Mouse (Mus musculus): ENCODE data around the gene Ank. TPM values are rescaled to one million over a fixed set of nuclear protein-coding genes. Genes with fewer than 3 reads are reported as not detected.

The Ank gene
- polyA plus RNA-seq, 1 experiment from 2014 or later = 16.2 TPM

- ATAC-seq (ENCODE audit: low FRiP score, low TSS enrichment) (peak; percentile 74), DNase-seq (ENCODE audit: low spot score) (peak; percentile 59)
- Histone ChIP-seq H3K27me3 (ENCODE audit: control insufficient read depth, insufficient read depth, low read length) (no peaks in the 10 kb centered on the region), H3K4me1 (replicated peaks; ENCODE audit: control insufficient read depth, insufficient read depth) (no peaks in the 10 kb centered on the region), H3K9ac (ENCODE audit: low read length) (no peak overlapping the region), H3K27ac (replicated peaks) (no peak overlapping the region), H3K9me3 (ENCODE audit: control insufficient read depth, low read length) (no peaks in the 10 kb centered on the region), H3K36me3 (ENCODE audit: control insufficient read depth, insufficient read depth, low read length) (peaks cover 4% of the 10 kb centered on the region), H3K4me2 (replicated peaks; ENCODE audit: low read depth) (no peak overlapping the region), H3K4me3 (ENCODE audit: low read depth, low read length) (no peak overlapping the region)
- 42% methylated on average over 6 of the region's 6 CpGs for WGBS
- TF ChIP-seq EP300 (optimal IDR thresholded peaks at IDR 0.05) (no peak), CTCF (IDR thresholded peaks at IDR 0.05; ENCODE audit: low read depth) (peak; percentile 92)
Observed at GRCm38 (mm10) chr15:27612533-27613221, 146.2 kb downstream of the Ank start.

- Histone ChIP-seq H3K27ac (replicated peaks) (no peak overlapping the region), H3K27me3 (ENCODE audit: control insufficient read depth, insufficient read depth, low read length) (no peaks in the 10 kb centered on the region), H3K9me3 (ENCODE audit: control insufficient read depth, low read length) (no peaks in the 10 kb centered on the region), H3K4me1 (replicated peaks; ENCODE audit: control insufficient read depth, insufficient read depth) (no peaks in the 10 kb centered on the region), H3K9ac (ENCODE audit: low read length) (no peak overlapping the region), H3K4me2 (replicated peaks; ENCODE audit: low read depth) (no peak overlapping the region), H3K36me3 (ENCODE audit: control insufficient read depth, insufficient read depth, low read length) (peaks cover 3% of the 10 kb centered on the region), H3K4me3 (ENCODE audit: low read depth, low read length) (no peak overlapping the region)
- DNase-seq (ENCODE audit: low spot score) = no peak
- no peak for ATAC-seq (ENCODE audit: low FRiP score, low TSS enrichment)
- TF ChIP-seq CTCF (IDR thresholded peaks at IDR 0.05; ENCODE audit: low read depth) = no peak
- TF ChIP-seq EP300 (optimal IDR thresholded peaks at IDR 0.05) = no peak
- WGBS = 85% methylated on average over 4 of the region's 4 CpGs
Observed at GRCm38 (mm10) chr15:27613255-27613654, 146.8 kb downstream of the Ank start.

GRCm38 (mm10) chr15:27616159-27616558 lies 149.7 kb downstream of the Ank start:
- no peak overlapping the region for H3K4me2 ChIP-seq (replicated peaks; ENCODE audit: low read depth)
- peaks cover 3% of the 10 kb centered on the region; the same call in 1 of the 2 replicates for H3K36me3 ChIP-seq (ENCODE audit: control insufficient read depth, insufficient read depth, low read length)
- H3K4me3 ChIP-seq (ENCODE audit: low read depth, low read length) = no peak overlapping the region
- no peak overlapping the region for H3K27ac ChIP-seq (replicated peaks)
- no peaks in the 10 kb centered on the region for H3K9me3 ChIP-seq (ENCODE audit: control insufficient read depth, low read length)
- no peaks in the 10 kb centered on the region for H3K27me3 ChIP-seq (ENCODE audit: control insufficient read depth, insufficient read depth, low read length)
- no peaks in the 10 kb centered on the region for H3K4me1 ChIP-seq (replicated peaks; ENCODE audit: control insufficient read depth, insufficient read depth)
- 56% methylated on average over 4 of the region's 4 CpGs for WGBS
- H3K9ac ChIP-seq (ENCODE audit: low read length) = no peak overlapping the region
- ATAC-seq (ENCODE audit: low FRiP score, low TSS enrichment) (no peak), DNase-seq (ENCODE audit: low spot score) (no peak)
- TF ChIP-seq EP300 (optimal IDR thresholded peaks at IDR 0.05) (no peak), CTCF (IDR thresholded peaks at IDR 0.05; ENCODE audit: low read depth) (peak; percentile 23; the same call in 1 of the 2 replicates)

- no peak for ATAC-seq (ENCODE audit: low FRiP score, low TSS enrichment)
- WGBS = 82% methylated on average over 3 of the region's 3 CpGs
- no peak overlapping the region for H3K4me2 ChIP-seq (replicated peaks; ENCODE audit: low read depth)
- no peak for TF ChIP-seq EP300 (optimal IDR thresholded peaks at IDR 0.05)
- TF ChIP-seq CTCF (IDR thresholded peaks at IDR 0.05; ENCODE audit: low read depth) = no peak
- H3K36me3 ChIP-seq (ENCODE audit: control insufficient read depth, insufficient read depth, low read length) = peaks cover 7% of the 10 kb centered on the region; the same call in 1 of the 2 replicates
- H3K27ac ChIP-seq (replicated peaks) = no peak overlapping the region
- no peaks in the 10 kb centered on the region for H3K4me1 ChIP-seq (replicated peaks; ENCODE audit: control insufficient read depth, insufficient read depth)
- H3K4me3 ChIP-seq (ENCODE audit: low read depth, low read length) = no peak overlapping the region
- no peak for DNase-seq (ENCODE audit: low spot score)
- H3K9me3 ChIP-seq (ENCODE audit: control insufficient read depth, low read length) = no peaks in the 10 kb centered on the region
- no peak overlapping the region for H3K9ac ChIP-seq (ENCODE audit: low read length)
- H3K27me3 ChIP-seq (ENCODE audit: control insufficient read depth, insufficient read depth, low read length) = no peaks in the 10 kb centered on the region
Observed at GRCm38 (mm10) chr15:27617227-27617626, 150.8 kb downstream of the Ank start.

- Histone ChIP-seq H3K4me2 (replicated peaks; ENCODE audit: low read depth) (no peak overlapping the region), H3K27ac (replicated peaks) (no peak overlapping the region), H3K4me1 (replicated peaks; ENCODE audit: control insufficient read depth, insufficient read depth) (no peaks in the 10 kb centered on the region), H3K4me3 (ENCODE audit: low read depth, low read length) (no peak overlapping the region), H3K36me3 (ENCODE audit: control insufficient read depth, insufficient read depth, low read length) (peaks cover 9% of the 10 kb centered on the region; the same call in 1 of the 2 replicates), H3K27me3 (ENCODE audit: control insufficient read depth, insufficient read depth, low read length) (no peaks in the 10 kb centered on the region), H3K9me3 (ENCODE audit: control insufficient read depth, low read length) (no peaks in the 10 kb centered on the region), H3K9ac (ENCODE audit: low read length) (no peak overlapping the region)
- DNase-seq (ENCODE audit: low spot score) (no peak), ATAC-seq (ENCODE audit: low FRiP score, low TSS enrichment) (peak; percentile 63; the same call in 1 of the 2 replicates)
- TF ChIP-seq EP300 (optimal IDR thresholded peaks at IDR 0.05) (no peak), CTCF (IDR thresholded peaks at IDR 0.05; ENCODE audit: low read depth) (no peak)
- WGBS = 68% methylated on average over 6 of the region's 6 CpGs
Observed at GRCm38 (mm10) chr15:27618778-27619533, 152.5 kb downstream of the Ank start.

- no peak overlapping the region for H3K4me2 ChIP-seq (replicated peaks; ENCODE audit: low read depth)
- no peak overlapping the region for H3K9ac ChIP-seq (ENCODE audit: low read length)
- no peaks in the 10 kb centered on the region for H3K27me3 ChIP-seq (ENCODE audit: control insufficient read depth, insufficient read depth, low read length)
- 62% methylated on average over 3 of the region's 3 CpGs for WGBS
- H3K36me3 ChIP-seq (ENCODE audit: control insufficient read depth, insufficient read depth, low read length) = peaks cover 9% of the 10 kb centered on the region; the same call in 1 of the 2 replicates
- H3K4me3 ChIP-seq (ENCODE audit: low read depth, low read length) = no peak overlapping the region
- DNase-seq (ENCODE audit: low spot score) (peak; percentile 39), ATAC-seq (ENCODE audit: low FRiP score, low TSS enrichment) (peak; percentile 85; the same call in 1 of the 2 replicates)
- H3K9me3 ChIP-seq (ENCODE audit: control insufficient read depth, low read length) = no peaks in the 10 kb centered on the region
- H3K4me1 ChIP-seq (replicated peaks; ENCODE audit: control insufficient read depth, insufficient read depth) = no peaks in the 10 kb centered on the region
- no peak for TF ChIP-seq EP300 (optimal IDR thresholded peaks at IDR 0.05)
- no peak for TF ChIP-seq CTCF (IDR thresholded peaks at IDR 0.05; ENCODE audit: low read depth)
- H3K27ac ChIP-seq (replicated peaks) = no peak overlapping the region
Observed at GRCm38 (mm10) chr15:27619683-27620082, 153.2 kb downstream of the Ank start.
